Mouse (Mus musculus): ENCODE data around the gene Plcb3. TPM values are rescaled to one million over a fixed set of nuclear protein-coding genes. Genes with fewer than 3 reads are reported as not detected.

The Plcb3 gene
- 31.8 TPM in 2 replicates for polyA plus RNA-seq (2015; fragmentation: Nextera tagmentation; extraction: Ambion mirVana)

GRCm38 (mm10) chr19:6975537-6976521 lies at the start of gene Plcb3:
Gene Plcb3 (minus strand): TSS chr19:6976470.

GRCm38 (mm10) chr19:7019191-7019590 lies 42.9 kb upstream of the Plcb3 start, which contains the start of gene Fermt3:
Gene Fermt3 (minus strand): TSS chr19:7019469.

GRCm38 (mm10) chr19:6996006-6996405 lies 19.7 kb upstream of the Plcb3 start, which contains the start of the genes Nudt22 and Trpt1:
Gene Nudt22 (minus strand): TSS chr19:6996117.
Gene Trpt1 (plus strand): TSS chr19:6996131.

GRCm38 (mm10) chr19:6992011-6992858 lies 16.0 kb upstream of the Plcb3 start, which contains the start of gene Dnajc4:
Gene Dnajc4 (minus strand): TSS chr19:6992572.

DNA sequence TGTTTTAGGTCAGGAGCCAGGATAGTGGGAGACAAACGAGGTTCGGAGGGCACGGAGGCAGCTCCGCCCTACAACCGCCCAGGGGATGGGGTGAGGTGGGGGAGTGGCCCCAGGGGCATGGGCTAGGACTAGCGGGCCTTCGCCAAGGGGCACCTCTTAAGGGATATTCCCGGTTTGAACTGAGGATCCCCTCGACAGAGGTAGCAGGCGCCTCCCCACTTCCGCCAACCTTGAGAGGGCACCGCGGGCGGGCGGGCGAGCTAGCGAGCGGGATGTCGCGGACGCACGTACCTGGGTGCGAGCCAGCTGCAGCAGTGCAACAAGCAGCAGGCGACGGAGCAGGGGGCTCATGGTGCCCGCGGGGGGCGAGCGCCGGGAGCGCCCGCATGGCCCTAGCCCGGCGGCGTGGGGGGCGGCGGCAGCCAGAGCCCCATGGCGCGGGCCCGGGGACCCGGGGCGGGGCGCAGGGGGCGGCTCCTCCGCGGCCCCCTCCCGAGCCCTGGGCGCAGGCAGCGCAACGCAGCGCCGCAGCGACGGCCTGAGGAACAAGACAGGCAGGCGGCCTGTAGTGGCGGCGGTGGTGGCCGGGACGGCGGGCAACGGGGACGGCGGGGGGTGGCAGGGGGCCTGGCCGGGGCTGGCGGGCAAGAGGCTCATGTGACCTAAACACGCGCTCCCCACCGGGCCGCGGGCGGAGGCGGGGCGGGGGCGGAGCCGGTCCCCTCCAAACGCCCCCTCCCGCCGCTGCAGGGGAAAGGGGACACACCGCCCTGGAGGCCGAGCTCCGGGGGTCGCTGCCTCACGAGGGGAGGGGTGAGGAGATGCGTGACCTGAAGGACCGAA lies 11.0 kb upstream of the Plcb3 start, which contains the start of gene Vegfb:
TSS of gene Vegfb (minus strand) at position 591 of the 843 bp plus-strand sequence.

GRCm38 (mm10) chr19:6980381-6981093 lies 4.3 kb upstream of the Plcb3 start, which contains the start of gene Fkbp2:
Gene Fkbp2 (minus strand): TSS chr19:6980501.

DNA sequence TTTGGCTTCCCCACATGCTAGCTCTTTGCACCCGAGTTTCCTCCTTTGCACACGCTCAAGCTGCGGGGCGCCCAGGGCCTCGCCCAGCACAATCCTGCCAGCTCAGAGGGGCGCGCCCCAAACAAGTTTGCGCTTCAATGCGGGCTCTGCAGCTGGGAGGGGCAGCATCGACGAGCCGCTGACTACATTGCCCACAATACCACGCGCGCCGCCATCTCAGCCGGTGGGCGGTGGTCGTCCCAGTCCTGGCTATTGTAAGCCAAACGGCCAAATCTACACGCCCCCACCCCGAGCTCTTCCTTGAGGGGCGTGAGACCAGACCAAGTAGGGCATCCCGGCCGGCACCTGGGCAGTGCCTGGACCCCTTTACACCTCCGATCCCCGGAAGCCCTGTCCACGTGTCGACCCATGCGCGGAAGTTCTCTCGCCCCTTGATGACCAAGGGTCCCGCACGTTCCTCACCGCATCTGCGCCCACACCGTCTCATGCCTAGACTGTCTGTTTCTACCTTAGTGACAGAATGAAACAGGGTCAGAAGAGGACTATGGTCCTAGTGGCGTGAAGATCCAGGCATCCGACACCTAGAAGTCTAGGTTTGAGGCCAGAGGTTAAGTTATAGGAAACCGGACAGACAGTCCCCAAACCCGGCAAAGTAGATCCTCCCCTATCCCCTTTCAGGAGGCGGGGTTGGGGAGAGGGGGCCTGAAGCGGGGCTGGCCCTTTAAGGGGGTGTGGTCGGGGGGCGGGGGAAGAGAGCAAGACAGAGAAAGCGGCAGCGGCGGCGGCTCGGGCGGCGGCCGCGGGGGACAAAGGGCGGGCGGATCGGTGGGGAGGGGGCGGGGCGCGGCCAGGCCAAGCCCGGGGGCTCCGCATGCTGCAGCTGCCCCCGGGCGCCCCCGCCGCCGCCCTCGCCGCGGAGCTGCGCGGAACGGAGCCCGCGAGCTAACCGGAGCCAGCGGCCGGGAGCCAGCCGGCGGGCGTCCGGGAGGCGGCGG lies 1.8 kb downstream of the Plcb3 start, which contains the start of gene Ppp1r14b:
TSS of gene Ppp1r14b (plus strand) at position 758 of the 995 bp plus-strand sequence.

DNA sequence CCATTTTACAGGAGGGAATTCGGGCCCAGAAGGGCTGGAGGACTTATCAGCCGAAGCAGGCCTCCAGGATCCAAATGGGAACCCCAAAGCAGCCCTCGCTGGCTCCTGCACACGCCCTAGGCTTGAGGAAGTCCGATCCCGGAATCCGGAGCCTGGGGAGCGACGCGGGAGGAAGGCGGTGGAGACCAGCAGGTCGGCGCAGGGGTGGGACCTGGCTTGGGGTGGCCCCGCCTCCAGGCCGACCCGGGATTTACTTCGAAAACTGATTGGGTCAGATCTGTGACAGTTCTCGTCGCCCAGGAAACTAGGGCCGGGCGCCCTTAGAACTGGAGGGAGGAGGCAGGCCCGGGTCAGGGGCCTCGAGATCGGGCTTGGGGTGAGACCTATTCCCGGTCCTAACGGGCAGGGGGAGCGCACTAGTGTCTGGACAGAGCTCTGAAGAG lies 34.0 kb downstream of the Plcb3 start, which contains the start of gene Gpr137:
TSS of gene Gpr137 (minus strand) at position 232 of the 443 bp plus-strand sequence.

DNA sequence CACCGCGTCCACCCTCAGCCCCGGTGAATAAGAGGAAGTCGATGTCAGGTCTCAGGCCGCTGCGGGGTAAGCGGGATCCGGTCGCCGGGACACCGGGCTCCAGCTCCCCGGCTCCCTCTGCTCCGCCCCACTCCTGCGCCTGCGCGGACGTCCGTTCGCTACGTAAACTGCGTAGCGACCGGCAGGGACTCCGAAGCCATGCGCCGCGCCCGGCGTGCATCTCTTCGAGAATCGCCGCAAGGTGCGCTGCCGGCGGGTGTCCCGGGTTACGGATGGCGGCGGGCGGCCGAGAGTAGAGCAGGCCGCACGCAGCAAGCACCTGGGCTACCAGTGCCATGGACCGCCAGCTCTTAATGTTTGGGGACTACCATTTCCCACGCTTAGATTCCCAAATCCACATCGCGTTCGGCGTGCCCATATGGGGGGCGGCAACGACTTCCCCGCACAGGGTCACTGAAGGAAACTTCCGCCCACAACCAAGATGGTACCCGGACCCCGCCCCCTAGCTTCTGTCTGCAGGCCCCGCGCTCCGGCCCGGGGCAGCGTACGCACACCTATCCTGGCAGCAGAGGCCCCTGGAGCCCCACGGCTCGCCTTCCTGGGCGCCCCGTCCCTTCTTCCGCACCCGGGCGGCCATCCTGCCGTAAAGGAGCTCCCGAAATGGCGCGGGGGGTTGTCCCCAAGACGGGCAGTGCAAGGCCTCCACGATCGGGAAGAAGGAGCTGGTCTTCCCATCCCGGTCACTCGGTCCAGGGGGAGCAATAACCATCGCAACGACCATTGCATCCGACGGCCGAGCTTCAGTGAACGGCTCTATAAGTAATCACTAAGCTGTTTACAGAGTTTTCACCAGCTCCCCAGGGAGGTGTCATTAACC lies 34.7 kb downstream of the Plcb3 start, which contains the start of gene Bad:
TSS of gene Bad (plus strand) at position 490 of the 877 bp plus-strand sequence.

GRCm38 (mm10) chr19:6934195-6934977 lies 41.9 kb downstream of the Plcb3 start, which contains the start of gene Kcnk4:
Gene Kcnk4 (minus strand): TSS chr19:6934515.

GRCm38 (mm10) chr19:6925307-6925573 lies 51.0 kb downstream of the Plcb3 start, which contains the start of gene Catsperz:
Gene Catsperz (minus strand): TSS chr19:6925380.

DNA sequence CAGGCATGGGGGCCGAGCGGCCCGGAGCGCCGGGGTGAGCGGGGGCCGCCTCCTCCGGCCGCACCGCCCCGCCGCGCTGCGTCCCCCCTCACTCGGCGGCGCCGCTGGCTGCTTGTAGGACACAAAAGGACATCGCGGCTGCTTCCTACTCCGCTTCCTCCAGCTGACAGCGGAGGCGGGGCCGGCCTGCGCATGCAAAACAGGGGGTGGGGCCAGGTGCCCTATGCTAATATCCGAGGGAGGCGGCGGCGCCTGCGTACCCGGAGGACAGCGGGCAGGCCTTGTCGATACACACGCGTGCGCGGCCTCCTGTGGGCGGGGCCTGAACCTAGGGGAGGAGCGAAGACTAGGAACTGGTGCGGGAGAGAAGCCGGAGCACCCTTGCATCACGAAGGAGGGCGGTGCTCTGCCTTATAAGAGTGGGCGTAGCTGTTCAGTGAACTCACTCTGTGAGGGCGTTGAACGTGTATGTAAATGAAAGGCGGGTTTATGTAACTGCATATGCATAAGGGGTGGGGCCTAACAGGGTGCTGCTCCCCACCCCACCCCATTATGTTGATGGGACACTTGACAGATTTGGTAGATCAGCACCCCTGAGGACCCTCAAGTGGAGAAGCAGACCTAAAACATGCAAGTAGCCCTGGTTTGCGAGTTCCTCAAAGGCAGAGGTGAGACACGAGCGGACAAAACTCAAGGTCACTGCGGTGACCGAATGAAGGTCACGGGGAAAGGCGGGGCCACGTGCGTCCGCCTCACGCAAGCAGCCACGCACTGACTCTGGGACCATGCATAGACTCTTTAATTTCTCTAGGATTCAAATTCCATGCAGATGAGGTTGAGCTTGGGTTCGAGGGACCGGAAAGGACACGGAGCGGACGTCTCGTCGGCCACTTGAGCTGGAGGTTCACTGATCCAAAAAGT lies 54.4 kb downstream of the Plcb3 start, which contains the start of gene Esrra:
TSS of gene Esrra (minus strand) at position 167 of the 921 bp plus-strand sequence.

GRCm38 (mm10) chr19:6909507-6910289 lies 66.6 kb downstream of the Plcb3 start, which contains the start of the genes Trmt112 and Prdx5:
Gene Trmt112 (plus strand): TSS chr19:6909698.
Gene Prdx5 (minus strand): TSS chr19:6910106.

